In the genomic region with DNA sequence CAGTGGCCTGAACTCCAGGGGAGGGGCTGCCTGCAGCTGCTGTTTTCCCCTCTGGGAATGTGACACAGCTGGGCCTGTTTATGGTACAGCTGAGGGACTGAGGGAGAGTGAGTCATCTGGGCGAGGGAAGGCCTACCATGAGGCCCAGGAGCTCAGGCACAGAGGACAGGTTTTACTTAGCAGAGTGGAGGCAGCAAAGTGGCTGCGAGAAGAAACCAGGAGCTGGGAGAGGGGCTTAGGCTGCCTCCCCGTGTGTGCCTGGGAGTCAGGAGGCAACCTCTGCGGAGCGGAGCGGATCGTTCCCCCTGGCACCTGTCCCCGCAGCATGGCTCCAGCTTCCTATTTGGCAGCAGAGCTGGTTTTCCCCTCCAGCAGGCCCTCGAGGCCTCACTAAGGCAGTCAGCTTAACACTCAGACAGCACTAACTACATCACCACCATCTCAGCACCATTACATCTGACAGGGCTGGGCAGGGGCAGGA, we compare ENCODE assay signal across 8 mouse cellular contexts. TPM values are rescaled to one million over a fixed set of nuclear protein-coding genes. Genes with fewer than 3 reads are reported as not detected.
DNase-seq lines count a peak whose midpoint lies in the region; ATAC-seq and TF ChIP-seq lines count a peak whose summit lies in the region.

No protein-coding gene starts in this region.

- H3K27me3 ChIP-seq in heart, adult 2 months (ENCODE audit: control insufficient read depth, insufficient read depth, low read length): no peaks in the 10 kb centered on the region
- H3K27me3 ChIP-seq in stomach, embryonic 15.5 days (replicated peaks): no peaks in the 10 kb centered on the region

- TF ChIP-seq EP300 in heart, adult 2 months (IDR thresholded peaks at IDR 0.05; ENCODE audit: insufficient read depth, low read depth, low read length): no peak

- no peaks in the 10 kb centered on the region for H3K79me2 ChIP-seq in heart, adult 2 months (replicated peaks; ENCODE audit: control insufficient read depth, insufficient read depth, low read length)

- no peak overlapping the region for H3K4me2 ChIP-seq in stomach, embryonic 15.5 days

- peak overlapping the region; percentile 73 for H3K27ac ChIP-seq in heart, adult 2 months
- H3K27ac ChIP-seq in stomach, embryonic 15.5 days: peak overlapping the region; percentile 58

- no peaks in the 10 kb centered on the region for H3K36me3 ChIP-seq in heart, adult 2 months (ENCODE audit: control insufficient read depth, insufficient read depth, low read length)
- no peaks in the 10 kb centered on the region for H3K36me3 ChIP-seq in stomach, embryonic 15.5 days

- 22% methylated on average over 9 of the region's 9 CpGs for WGBS in heart, adult 2 months
- WGBS in stomach, embryonic 15.5 days: 38% methylated on average over 9 of the region's 9 CpGs

- H3K4me3 ChIP-seq in heart, adult 2 months: no peak overlapping the region
- H3K4me3 ChIP-seq in stomach, embryonic 15.5 days (replicated peaks): no peak overlapping the region

- peaks cover 12% of the 10 kb centered on the region for H3K4me1 ChIP-seq in heart, adult 2 months (ENCODE audit: control insufficient read depth, insufficient read depth, low read length)
- H3K4me1 ChIP-seq in stomach, embryonic 15.5 days: peaks cover 40% of the 10 kb centered on the region

- ATAC-seq in stomach, embryonic 15.5 days (ENCODE audit: insufficient read depth, low FRiP score, low read depth): peak; percentile 62; the same call in 1 of the 2 replicates
- ATAC-seq in activated CD4-positive, CD25-positive, alpha-beta regulatory T cell, adult 4 months: no peak

- intact Hi-C loops in heart, adult 2 months (cut with DNase I): no loop called here

- H3K9ac ChIP-seq in heart, adult 2 months (ENCODE audit: low read depth, low read length): peak overlapping the region; percentile 2; the same call in 1 of the 2 replicates
- H3K9ac ChIP-seq in stomach, embryonic 15.5 days: no peak overlapping the region

- peak; percentile 64 for DNase-seq in ovary, adult 18-20 months (ENCODE audit: low spot score)
- no peak for DNase-seq in ovary, postnatal 10 days (ENCODE audit: low spot score)
- DNase-seq in cerebellum, postnatal 25 days: peak; percentile 87 to 89
- DNase-seq in heart, adult 2 months: peak; percentile 74 to 80
- peak; percentile 49 for DNase-seq in kidney, postnatal 14 days
- no peak for DNase-seq in urinary bladder, postnatal 10 days (ENCODE audit: low spot score)

- 0 out of 2 replicates have a peak, but pooled peaks have one; percentile 13 for TF ChIP-seq POLR2A in heart, adult 2 months (IDR thresholded peaks at IDR 0.05; ENCODE audit: insufficient read depth, low read depth, low read length)

- no peaks in the 10 kb centered on the region for H3K9me3 ChIP-seq in stomach, embryonic 15.5 days

- TF ChIP-seq CTCF in heart, adult 2 months (IDR thresholded peaks at IDR 0.05): no peak

RNA-seq across cellular contexts. Expression of a gene that starts 20.5 kb away (rescaled TPM):
- 10 to 100 TPM; 13.7 to 14.6 TPM for total RNA-seq in heart, adult 2 months (2021)
- 13.1 and 13.6 TPM in 2 replicates for polyA plus RNA-seq in heart, adult 2 months (2012; rRNA removed)
- 4.9 and 6.3 TPM in 2 replicates for polyA plus RNA-seq in stomach, embryonic 15.5 days (2015; fragmentation: Nextera tagmentation; extraction: Ambion mirVana)
- 10 to 100 TPM; 18.3 to 18.7 TPM for polyA plus RNA-seq in activated CD4-positive, CD25-positive, alpha-beta regulatory T cell, adult 4 months (2017; shearing (Covaris generic))

RNA-seq across cellular contexts. Expression of a gene that starts 35.9 kb away (rescaled TPM):
- 10 to 100 TPM; 96.6 to 99.1 TPM for total RNA-seq in heart, adult 2 months (2021)
- polyA plus RNA-seq in heart, adult 2 months (2012; rRNA removed): 57.2 and 95.9 TPM in 2 replicates
- 82.4 and 83.4 TPM in 2 replicates for polyA plus RNA-seq in stomach, embryonic 15.5 days (2015; fragmentation: Nextera tagmentation; extraction: Ambion mirVana)
- 10 to 100 TPM; 24.3 to 47.6 TPM for polyA plus RNA-seq in activated CD4-positive, CD25-positive, alpha-beta regulatory T cell, adult 4 months (2017; shearing (Covaris generic))

RNA-seq across cellular contexts. Expression of a gene that starts 38.7 kb away (rescaled TPM):
- total RNA-seq in heart, adult 2 months (2021): 1 to 10 TPM; 7.6 to 8.5 TPM
- polyA plus RNA-seq in heart, adult 2 months (2012; rRNA removed): 18.1 and 21.6 TPM in 2 replicates
- 6.3 and 7.1 TPM in 2 replicates for polyA plus RNA-seq in stomach, embryonic 15.5 days (2015; fragmentation: Nextera tagmentation; extraction: Ambion mirVana)
- under 1 TPM; 0.42 to 0.47 TPM for polyA plus RNA-seq in activated CD4-positive, CD25-positive, alpha-beta regulatory T cell, adult 4 months (2017; shearing (Covaris generic))

RNA-seq across cellular contexts. Expression of a gene that starts 42.1 kb away (rescaled TPM):
- 10 to 100 TPM; 40.5 to 48.8 TPM for total RNA-seq in heart, adult 2 months (2021)
- 39.2 and 62.0 TPM in 2 replicates for polyA plus RNA-seq in heart, adult 2 months (2012; rRNA removed)
- polyA plus RNA-seq in stomach, embryonic 15.5 days (2015; fragmentation: Nextera tagmentation; extraction: Ambion mirVana): 1.0 and 1.1 TPM in 2 replicates
- polyA plus RNA-seq in activated CD4-positive, CD25-positive, alpha-beta regulatory T cell, adult 4 months (2017; shearing (Covaris generic)): not detected

Comparison
In these comparisons a context has a peak if more than half of its experiments do, and no peak if none do; other contexts are left out.
1. DNase-seq: peak in ovary, adult 18-20 months (single experiment), cerebellum, postnatal 25 days (2 of 2), heart, adult 2 months (2 of 2) and kidney, postnatal 14 days (single experiment); none in ovary, postnatal 10 days (single experiment) and urinary bladder, postnatal 10 days (single experiment).